Mouse (Mus musculus) liver, postnatal 0 days (tissue): ENCODE measurements around the gene Scg3. TPM values are rescaled to one million over a fixed set of nuclear protein-coding genes. Genes with fewer than 3 reads are reported as not detected.

Experiments
- ATAC-seq: fragments of 200-750 bp; cut with Nextera tagmentation; 2 replicates; pipeline ENCODE4 v1.8.0; 2017; ENCODE audit warnings: mild to moderate bottlenecking, moderate library complexity
- DNase-seq: peaks from one replicate; pipeline ENCODE4 v3.0.0-alpha.2; 2016
- H3K27ac ChIP-seq: fragments of 300-500 bp; sonication (generic); 2 replicates; pipeline ENCODE4 v1.5.1; 2014; ENCODE audit warnings: antibody characterized with exemption, moderate library complexity, mild to moderate bottlenecking, low read depth
- H3K27me3 ChIP-seq: fragments of 300-500 bp; sonication (generic); 2 replicates; pipeline ENCODE4 v1.6.1; 2014; ENCODE audit warnings: low read length, control low read depth, mixed read lengths; ENCODE audit not compliant: insufficient read depth
- H3K36me3 ChIP-seq: fragments of 300-500 bp; sonication (generic); replicated peaks from 2 replicates; pipeline ENCODE4 v1.6.1; 2014; ENCODE audit warnings: mild to moderate bottlenecking, control low read depth, low read length, moderate library complexity, mixed read lengths; ENCODE audit not compliant: insufficient read depth
- H3K4me1 ChIP-seq: fragments of 300-500 bp; sonication (generic); 2 replicates; pipeline ENCODE4 v1.6.1; 2014; ENCODE audit warnings: antibody characterized with exemption, mild to moderate bottlenecking, control low read depth; ENCODE audit not compliant: insufficient read depth
- H3K4me2 ChIP-seq: fragments of 300-500 bp; sonication (generic); 2 replicates; pipeline ENCODE4 v1.6.1; 2014; ENCODE audit warnings: low read depth, mild to moderate bottlenecking, low read length, moderate library complexity, mixed read lengths
- H3K4me3 ChIP-seq: fragments of 300-500 bp; sonication (generic); 2 replicates; pipeline ENCODE4 v1.5.1; 2014; ENCODE audit warnings: low read depth, low read length
- H3K9ac ChIP-seq: fragments of 300-500 bp; sonication (generic); replicated peaks from 2 replicates; pipeline ENCODE4 v1.6.1; 2014; ENCODE audit warnings: mild to moderate bottlenecking, moderate library complexity
- H3K9me3 ChIP-seq: fragments of 300-500 bp; sonication (generic); 2 replicates; pipeline ENCODE4 v1.6.1; 2016; ENCODE audit warnings: mild to moderate bottlenecking, control low read depth, low read length, mixed read lengths
- CTCF ChIP-seq: sonication (generic); IDR thresholded peaks from 2 replicates; pipeline ENCODE4 v1.5.1; 2016; ENCODE audit warnings: antibody characterized with exemption, low read depth
- EP300 ChIP-seq: IDR thresholded peaks from 2 replicates; pipeline ENCODE4 v1.6.1; 2016; ENCODE audit warnings: antibody characterized with exemption, low read depth, mild to moderate bottlenecking
- WGBS: fragments of 180-500 bp; shearing (Covaris S2); extraction: QIAGEN DNeasy Blood & Tissue Kit; methylation state at CpG from one replicate; pipeline ENCODE4 v1.1.7; 2014; ENCODE audit not compliant: insufficient replicate concordance; 5-methylcytosine and 5-hydroxymethylcytosine counted together
- polyA plus RNA-seq: library from polyadenylated mRNA; unstranded; fragments of >200 nt; fragmentation: Nextera tagmentation; extraction: Ambion mirVana; gene quantifications from 2 replicates; pipeline ENCODE4 v1.2.1, GENCODE M21; 2015

The Scg3 gene
- polyA plus RNA-seq, 1 experiment from 2014 or later, result not detected

DNA sequence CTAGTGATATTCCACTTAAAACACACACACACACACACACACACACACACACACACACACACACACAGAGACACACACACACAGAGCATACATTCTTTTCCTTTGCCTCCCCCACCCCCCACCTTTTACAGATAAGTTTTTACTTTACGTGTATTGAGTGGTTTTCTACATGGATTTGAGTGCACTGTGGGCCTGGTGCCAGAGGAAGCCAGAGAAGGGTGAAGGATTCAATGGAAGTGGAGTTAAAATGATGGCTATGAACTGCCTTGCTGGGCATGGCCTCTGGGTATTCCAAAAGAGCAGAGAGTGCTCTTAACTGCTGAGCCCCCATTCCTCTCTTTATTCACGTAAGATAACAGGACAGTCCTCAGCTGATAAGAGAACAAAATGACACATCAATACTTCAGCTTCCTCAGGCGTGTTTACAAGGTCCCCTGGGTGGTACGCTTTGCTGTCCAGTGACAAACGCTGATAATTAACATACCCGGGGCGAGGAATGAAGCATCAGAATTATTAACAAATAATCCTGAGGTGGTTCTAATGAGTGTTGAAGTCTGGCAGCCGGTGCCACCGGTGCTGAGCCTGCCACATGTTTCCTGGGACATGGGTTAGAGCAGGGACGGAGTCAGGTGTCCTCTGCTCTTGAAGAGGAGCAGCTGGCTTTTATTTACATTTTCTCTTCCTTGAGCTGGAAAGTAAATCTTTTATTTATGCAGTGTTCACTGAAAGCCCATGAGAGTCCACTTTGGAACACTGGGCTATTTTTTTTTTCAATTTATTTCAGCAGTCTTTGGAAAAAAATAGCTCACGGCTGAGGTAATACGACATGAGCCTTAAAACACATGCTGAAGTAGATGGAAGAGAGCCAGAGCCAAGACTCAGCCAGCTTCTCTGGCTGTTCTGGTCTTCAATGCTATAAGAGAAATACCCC lies 29.6 kb downstream of the Scg3 start:
- no peak overlapping the region for H3K4me2 ChIP-seq
- ATAC-seq (no peak), DNase-seq (no peak)
- no peak overlapping the region for H3K4me3 ChIP-seq
- H3K4me1 ChIP-seq, result no peaks in the 10 kb centered on the region
- H3K36me3 ChIP-seq, result no peaks in the 10 kb centered on the region
- no peak overlapping the region for H3K9ac ChIP-seq
- no peaks in the 10 kb centered on the region for H3K27me3 ChIP-seq
- TF ChIP-seq EP300 (no peak), CTCF (no peak)
- 47% methylated on average over 12 of the region's 12 CpGs for WGBS
- H3K27ac ChIP-seq, result no peak overlapping the region
- no peaks in the 10 kb centered on the region for H3K9me3 ChIP-seq

DNA sequence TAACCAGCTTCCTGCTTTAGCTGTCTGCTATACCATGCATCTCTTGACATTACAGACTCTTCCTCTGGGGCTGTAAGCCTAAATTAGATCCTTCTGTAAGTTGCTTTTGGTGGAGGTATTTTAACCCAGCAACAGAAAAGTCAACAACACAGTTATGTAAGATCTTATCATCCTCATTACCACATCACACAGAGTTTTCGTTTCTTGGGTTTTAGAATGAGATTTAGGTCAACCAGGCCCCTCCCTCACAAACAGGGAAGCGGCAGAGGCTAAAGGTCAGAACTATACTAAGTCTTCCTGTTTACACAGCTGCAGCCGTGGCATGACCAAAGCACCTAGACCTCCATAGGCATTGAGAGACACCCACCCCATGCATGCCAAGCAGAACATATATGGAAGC lies 38.5 kb downstream of the Scg3 start:
- Histone ChIP-seq H3K9me3 (no peaks in the 10 kb centered on the region), H3K36me3 (no peaks in the 10 kb centered on the region), H3K4me1 (peaks cover 3% of the 10 kb centered on the region; the same call in 1 of the 2 replicates), H3K4me3 (no peak overlapping the region), H3K9ac (no peak overlapping the region), H3K27me3 (no peaks in the 10 kb centered on the region), H3K27ac (no peak overlapping the region), H3K4me2 (no peak overlapping the region)
- DNase-seq, result no peak
- TF ChIP-seq CTCF, result no peak
- TF ChIP-seq EP300, result no peak
- ATAC-seq, result peak; percentile 21; the same call in 1 of the 2 replicates
- WGBS, result 26% methylated on average over 3 of the region's 3 CpGs

DNA sequence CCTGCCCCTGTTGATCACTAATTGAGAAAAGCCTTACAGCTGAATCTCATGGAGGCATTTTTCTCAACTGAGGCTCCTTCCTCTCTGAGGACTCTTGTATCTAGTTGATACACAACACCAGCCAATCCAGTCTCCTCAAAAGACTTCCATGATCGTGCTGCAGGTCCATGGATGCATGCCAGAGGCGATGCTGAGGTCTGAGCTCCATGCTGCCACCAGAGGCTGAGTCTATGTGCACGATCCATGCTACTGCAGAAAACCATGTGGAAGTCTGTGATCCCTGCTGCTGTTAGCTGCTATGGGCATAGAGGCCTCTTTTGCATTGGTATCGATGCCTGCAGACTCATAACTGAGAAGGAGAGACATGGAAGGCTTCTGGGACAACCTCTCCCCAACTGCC lies 49.6 kb downstream of the Scg3 start:
- no peaks in the 10 kb centered on the region for H3K4me1 ChIP-seq
- WGBS, result 81% methylated on average over 4 of the region's 4 CpGs

DNA sequence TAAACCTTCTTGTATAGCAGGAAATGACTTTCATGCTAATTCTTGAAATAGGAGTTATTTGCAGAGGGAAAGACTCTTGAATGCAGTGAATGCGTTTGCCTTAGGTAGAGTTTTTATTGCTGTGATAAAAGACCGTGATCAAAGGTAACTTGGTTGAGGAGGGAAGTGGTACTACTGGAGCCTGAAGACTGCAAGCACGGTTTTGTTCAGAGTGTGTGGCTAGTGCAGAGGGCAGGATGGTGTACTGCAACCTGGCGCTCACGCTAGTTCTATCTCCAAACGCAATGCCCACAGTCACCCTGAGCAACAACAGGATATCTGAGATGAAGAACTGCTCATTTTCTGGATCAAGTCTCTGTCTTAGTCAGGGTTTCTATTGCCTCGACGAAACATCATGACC lies 50.3 kb downstream of the Scg3 start:
- Histone ChIP-seq H3K4me3 (no peak overlapping the region), H3K9ac (no peak overlapping the region), H3K4me2 (no peak overlapping the region), H3K27me3 (no peaks in the 10 kb centered on the region), H3K4me1 (no peaks in the 10 kb centered on the region), H3K9me3 (no peaks in the 10 kb centered on the region), H3K36me3 (no peaks in the 10 kb centered on the region), H3K27ac (no peak overlapping the region)
- WGBS, result 84% methylated on average over 8 of the region's 8 CpGs
- ATAC-seq, result no peak
- no peak for DNase-seq
- TF ChIP-seq CTCF (no peak), EP300 (no peak)

More for the DNA sequence above, 49.6 kb downstream of the Scg3 start:
- TF ChIP-seq CTCF (no peak), EP300 (no peak)
- no peak overlapping the region for H3K4me3 ChIP-seq
- H3K27ac ChIP-seq, result no peak overlapping the region
- H3K27me3 ChIP-seq, result no peaks in the 10 kb centered on the region
- ATAC-seq (no peak), DNase-seq (no peak)
- no peak overlapping the region for H3K4me2 ChIP-seq
- H3K9me3 ChIP-seq, result no peaks in the 10 kb centered on the region
- H3K9ac ChIP-seq, result no peak overlapping the region
- no peaks in the 10 kb centered on the region for H3K36me3 ChIP-seq

DNA sequence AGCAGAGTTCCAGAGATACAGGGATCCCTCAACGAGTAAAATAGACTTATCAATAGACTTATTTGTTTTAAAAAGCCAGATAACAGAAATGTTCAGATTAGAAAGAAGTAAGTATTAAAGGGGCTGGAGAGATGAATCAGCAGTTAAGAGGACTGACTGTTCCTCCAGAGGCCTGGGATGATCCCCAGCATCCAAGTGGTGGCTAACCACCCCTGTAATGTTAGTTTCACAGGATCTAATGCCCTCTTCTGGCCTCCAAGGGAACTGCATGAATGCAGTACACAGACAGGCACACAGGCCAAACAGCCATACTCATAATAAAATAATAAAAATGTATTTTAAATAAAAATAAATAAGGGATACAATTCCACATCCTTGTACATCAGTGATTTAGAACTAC lies 51.0 kb downstream of the Scg3 start:
- Histone ChIP-seq H3K4me2 (no peak overlapping the region), H3K27ac (no peak overlapping the region), H3K9ac (no peak overlapping the region), H3K27me3 (no peaks in the 10 kb centered on the region), H3K4me3 (no peak overlapping the region), H3K4me1 (no peaks in the 10 kb centered on the region), H3K9me3 (no peaks in the 10 kb centered on the region), H3K36me3 (no peaks in the 10 kb centered on the region)
- no peak for ATAC-seq
- TF ChIP-seq EP300 (no peak), CTCF (peak; percentile 56)
- DNase-seq, result peak; percentile 25
- 35% methylated on average over 1 of the region's 1 CpGs for WGBS

DNA sequence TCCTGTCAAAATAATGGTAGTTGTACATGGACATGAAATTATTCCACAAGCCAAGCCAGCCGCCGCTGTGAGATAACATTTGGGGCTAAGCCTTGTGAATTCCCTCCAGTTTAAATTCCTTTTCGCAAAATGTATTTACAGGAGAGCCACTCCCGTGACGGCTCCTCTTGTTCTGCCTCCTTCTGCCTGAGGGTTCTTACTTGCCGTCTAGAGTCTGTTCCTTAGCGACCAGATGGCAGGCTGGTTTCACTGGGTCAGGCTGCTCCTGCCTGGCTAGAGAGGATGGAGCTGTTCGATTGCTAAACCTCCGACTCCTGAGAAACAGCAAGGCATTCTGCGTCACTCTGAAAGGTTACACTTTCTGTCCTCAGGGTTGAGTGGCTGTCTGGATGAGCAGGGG lies 51.7 kb downstream of the Scg3 start:
- Histone ChIP-seq H3K9me3 (no peaks in the 10 kb centered on the region), H3K36me3 (no peaks in the 10 kb centered on the region), H3K9ac (no peak overlapping the region), H3K4me3 (no peak overlapping the region), H3K4me2 (no peak overlapping the region), H3K4me1 (no peaks in the 10 kb centered on the region), H3K27me3 (no peaks in the 10 kb centered on the region), H3K27ac (no peak overlapping the region)
- TF ChIP-seq EP300, result no peak
- TF ChIP-seq CTCF, result no peak
- WGBS, result 72% methylated on average over 10 of the region's 10 CpGs
- no peak for DNase-seq
- ATAC-seq, result no peak
